Mouse (Mus musculus) retina, embryonic 14.5 days (tissue): ENCODE results near the gene Atp6v0a1.
A peak's percentile ranks its signal among the peaks of the same experiment; 100 is the strongest.
"Not testable (repeated sequence)": the region's sequence is repeated elsewhere in the genome, so short reads cannot be mapped to it uniquely, and the experiment has no call there.

ENCODE experiments used
- DNase-seq: peaks from one replicate; pipeline ENCODE4 v3.0.0-alpha.2; 2015; ENCODE audit warnings: low spot score

Gene Atp6v0a1

GRCm38 (mm10) chr11:100981236-100981635, 28.0 kb upstream of the Atp6v0a1 start:
- no peak for DNase-seq

DNA sequence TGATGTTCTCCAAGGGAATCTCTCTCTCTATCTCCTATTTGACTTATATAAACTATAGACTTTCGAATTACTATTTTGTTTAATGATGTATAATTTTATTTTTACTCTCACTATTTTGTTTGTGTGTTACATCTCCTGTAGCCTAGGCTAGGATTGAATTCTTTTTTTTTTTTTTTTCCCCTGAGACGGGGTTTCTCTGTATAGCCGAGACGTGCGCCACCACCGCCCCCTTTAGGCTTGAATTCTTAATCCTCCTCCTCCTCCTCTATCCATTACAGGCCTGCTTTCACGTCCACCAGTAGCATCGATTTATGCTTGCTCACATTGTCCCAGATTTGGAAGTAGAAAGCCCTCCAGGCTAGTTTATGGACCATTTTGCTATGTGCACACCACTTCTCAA, 27.2 kb upstream of the Atp6v0a1 start:
- DNase-seq: no peak

DNA sequence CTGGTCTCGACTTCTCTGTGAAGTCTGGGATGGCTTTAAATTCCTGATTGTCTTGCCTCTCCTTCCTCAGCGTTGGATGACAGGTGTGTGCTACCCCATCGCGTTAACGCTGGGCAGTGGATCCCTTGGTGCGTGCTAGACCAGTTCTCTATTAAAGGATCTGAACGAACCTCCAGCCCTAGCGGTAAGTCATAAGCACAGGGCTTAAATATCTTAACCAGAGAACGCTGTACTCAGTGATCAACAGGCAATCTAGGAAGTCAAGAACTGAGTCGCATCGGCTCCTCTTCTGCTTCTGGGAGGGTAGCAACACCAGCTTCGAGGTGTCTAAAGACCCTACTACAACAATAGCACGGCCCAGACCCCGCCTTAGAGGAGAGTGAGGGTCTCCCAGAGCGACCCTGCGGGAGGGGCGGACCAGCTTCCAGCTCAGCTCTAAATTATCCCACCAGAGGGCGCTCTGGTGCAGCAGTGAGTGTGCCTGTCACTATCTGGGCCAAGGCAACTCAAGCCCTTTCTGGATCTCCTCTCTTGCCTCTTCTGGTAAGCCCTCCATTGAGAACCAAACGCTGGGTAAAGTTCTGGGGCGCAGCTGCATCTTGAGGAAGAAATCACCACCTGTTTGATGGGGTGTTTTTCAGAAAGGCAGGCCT, 26.0 kb upstream of the Atp6v0a1 start:
- DNase-seq: peak; percentile 97

DNA sequence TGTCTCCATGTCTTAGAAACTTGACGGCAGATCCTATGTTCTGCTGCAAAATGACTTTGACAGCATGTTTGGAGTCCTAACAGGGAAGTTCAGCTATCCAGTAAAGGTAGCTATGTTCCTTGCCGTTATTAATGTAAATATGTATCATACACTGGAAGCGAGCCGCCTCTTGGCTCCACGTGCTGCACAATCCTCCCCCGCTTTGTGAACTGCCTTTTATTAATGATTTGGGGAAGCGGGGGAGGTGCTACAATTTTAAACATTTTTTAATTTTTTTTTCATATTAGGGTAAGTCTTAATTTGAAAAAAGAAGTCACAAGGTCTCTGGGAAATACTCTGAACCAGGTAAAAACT, 25.5 kb upstream of the Atp6v0a1 start:
- no peak for DNase-seq

GRCm38 (mm10) chr11:100985607-100986006, 23.6 kb upstream of the Atp6v0a1 start:
- DNase-seq: no peak

GRCm38 (mm10) chr11:100988674-100989073, 20.6 kb upstream of the Atp6v0a1 start:
- no peak for DNase-seq

DNA sequence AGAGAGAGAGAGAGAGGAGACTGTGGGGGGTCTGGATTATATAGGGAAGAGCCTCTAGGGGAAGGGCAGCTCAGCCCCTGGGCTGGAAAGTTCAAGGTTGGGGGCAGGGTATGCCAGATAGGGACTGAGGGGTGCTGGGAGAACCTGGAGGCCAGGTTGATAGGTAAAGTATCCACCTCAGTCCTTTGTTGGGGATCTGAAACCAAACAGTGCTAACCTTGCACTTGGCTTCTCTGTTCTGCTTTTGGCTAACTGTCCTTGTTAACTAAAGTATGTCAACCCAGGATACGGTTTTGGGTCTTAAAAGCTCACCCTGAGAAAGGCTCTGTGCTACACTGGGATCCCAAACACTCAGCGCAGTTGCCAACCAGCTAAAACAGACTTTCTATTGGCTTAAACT, 19.6 kb upstream of the Atp6v0a1 start:
- DNase-seq: no peak

DNA sequence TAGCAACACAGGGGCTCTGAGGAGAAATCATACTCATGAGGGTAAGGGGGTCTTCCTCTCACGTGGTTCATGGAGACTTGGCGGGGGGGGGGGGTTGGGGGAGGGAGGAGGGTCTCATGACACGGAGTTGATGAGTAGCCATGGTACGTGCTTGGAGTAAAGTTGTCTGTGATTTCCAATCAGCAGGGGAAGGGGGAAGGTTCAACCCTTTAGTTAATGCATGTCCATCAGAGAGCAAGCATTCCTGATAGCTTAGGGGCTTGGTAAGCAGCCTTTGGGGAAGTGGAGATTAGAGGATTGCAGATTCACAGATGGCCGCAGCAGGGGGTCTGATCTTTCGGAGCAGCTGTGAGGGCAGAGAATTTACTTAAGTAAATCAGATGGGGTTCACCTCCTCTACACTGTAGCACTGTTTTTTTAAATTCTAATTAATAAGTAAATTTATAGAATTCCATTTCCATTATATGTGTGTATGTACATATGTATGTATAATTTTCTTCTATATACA, 18.2 kb upstream of the Atp6v0a1 start:
- DNase-seq: peak; percentile 72

- DNase-seq: no peak
These were observed 15.8 kb upstream of the Atp6v0a1 start for GRCm38 (mm10) chr11:100993437-100993836.

- no peak for DNase-seq
These were observed 15.0 kb upstream of the Atp6v0a1 start for GRCm38 (mm10) chr11:100994233-100994632.

DNA sequence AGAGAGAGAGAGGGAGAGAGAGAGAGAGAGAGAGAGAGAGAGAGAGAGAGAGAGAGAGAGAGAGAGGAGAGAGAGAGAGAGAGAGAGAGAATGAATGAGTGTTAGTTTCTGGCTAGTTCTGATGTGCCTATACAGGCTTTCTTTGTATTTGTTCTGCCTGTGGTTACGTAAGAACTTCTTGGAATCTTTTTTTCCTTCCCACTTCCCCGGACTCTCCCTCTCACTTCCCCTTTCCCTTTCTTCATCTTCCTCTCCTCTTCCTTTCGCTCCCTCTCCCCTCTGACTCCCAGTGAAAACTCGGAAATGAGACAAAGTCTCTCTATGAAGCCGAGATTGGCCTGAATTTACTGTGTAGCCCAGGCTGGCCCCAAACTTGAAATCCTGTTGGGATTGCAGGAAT, 14.6 kb upstream of the Atp6v0a1 start:
- no peak for DNase-seq

DNA sequence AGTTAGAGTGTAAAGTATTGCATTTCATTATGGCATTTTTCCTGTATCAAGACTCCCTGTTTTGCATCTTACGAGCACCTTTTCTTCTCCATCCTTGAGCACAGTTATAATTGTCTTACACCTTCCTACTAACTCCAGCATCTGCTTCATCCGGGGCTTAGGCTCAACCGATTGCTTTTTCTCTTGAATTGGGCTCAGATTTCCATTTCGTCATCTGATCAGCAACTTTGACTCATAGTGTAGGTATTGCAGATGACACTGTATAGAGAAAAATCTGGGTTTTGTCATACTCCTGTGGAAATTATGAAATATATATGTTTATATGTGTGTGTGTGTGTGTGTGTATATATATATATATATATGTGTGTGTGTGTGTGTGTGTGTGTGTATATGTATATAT, 12.8 kb upstream of the Atp6v0a1 start:
- DNase-seq: no peak

DNA sequence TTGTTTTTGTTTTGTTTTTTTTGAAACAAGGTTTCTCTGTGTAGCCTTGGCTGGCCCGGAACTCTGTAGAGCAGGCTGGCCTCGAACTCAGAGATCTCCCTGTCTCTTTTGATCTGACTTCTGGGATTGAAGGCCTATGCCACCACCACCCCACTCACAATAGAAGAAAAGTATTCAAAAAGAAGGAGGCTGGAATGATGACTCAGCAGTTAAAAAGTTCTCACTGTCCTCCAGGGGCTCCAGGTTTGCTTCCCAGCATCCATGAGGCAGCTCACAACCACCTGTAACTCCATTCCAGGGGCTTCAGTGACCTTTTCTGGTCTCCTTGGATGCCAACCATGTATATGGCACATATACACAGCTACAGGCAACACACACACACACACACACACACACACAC, 10.4 kb upstream of the Atp6v0a1 start:
- no peak for DNase-seq

GRCm38 (mm10) chr11:100999254-100999653, 10.0 kb upstream of the Atp6v0a1 start:
- DNase-seq: no peak

GRCm38 (mm10) chr11:101001875-101002552, 7.2 kb upstream of the Atp6v0a1 start:
- DNase-seq: not testable (repeated sequence)

- no peak for DNase-seq
These were observed 6.1 kb upstream of the Atp6v0a1 start for GRCm38 (mm10) chr11:101003025-101003685.

GRCm38 (mm10) chr11:101008206-101009045, 826 bp upstream of the Atp6v0a1 start:
- peak; percentile 10 for DNase-seq

- peak; percentile 45 for DNase-seq
These were observed 884 bp downstream of the Atp6v0a1 start for GRCm38 (mm10) chr11:101009888-101010784.

- DNase-seq: no peak
These were observed 2.4 kb downstream of the Atp6v0a1 start for GRCm38 (mm10) chr11:101011641-101012040.

- no peak for DNase-seq
These were observed 14.1 kb downstream of the Atp6v0a1 start for GRCm38 (mm10) chr11:101023371-101023770.

DNA sequence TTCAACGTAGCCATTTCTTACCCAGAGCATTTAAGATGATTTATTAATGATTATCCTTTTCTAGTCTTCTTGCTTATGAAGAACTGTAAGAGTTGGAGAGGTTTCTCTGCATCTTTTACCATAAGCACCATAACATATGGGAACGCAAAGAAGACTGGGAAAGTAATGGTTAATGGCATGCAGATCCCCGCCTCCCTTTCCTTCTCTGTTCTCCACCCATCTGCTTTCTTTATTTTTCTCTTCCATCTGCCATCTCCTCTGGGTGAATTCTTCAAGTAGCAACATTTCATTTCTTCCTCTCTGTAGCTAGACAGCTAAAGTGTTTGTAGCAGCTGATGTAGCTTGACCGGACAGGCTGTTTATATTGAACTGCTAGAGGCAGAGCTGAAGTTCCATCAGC, 14.7 kb downstream of the Atp6v0a1 start:
- no peak for DNase-seq
